Mouse (Mus musculus): Measurements from ENCODE around the gene Acbd6.

DNA sequence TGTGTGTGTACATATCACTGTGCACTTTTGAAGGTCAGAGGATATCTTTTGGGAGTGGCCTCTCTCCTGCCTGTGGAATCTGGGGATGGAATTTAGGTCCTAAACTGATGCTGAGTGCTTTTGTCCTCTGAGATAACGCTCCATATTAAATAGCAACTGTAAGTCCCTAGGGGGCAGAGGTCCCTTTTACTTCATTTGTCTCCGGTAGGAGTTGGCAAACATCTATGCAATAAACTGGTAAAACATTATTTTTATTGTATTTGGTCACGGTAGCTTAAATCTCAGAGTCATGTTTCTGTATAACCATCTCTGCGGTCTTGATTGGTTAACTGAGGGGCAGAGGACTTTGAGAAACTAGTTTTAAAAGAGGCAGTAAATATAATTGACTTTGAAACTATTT is 35.4 kb upstream of the Acbd6 start:
- TF ChIP-seq POLR2A (IDR thresholded peaks at IDR 0.05; ENCODE audit: extremely low read depth, insufficient read depth, low read length) (no peak), CTCF (IDR thresholded peaks at IDR 0.05; ENCODE audit: extremely low read depth, insufficient read depth, low read length) (no peak)
